Mouse (Mus musculus): ENCODE measurements at regions not wholly inside any gene's neighbourhood (a gene's known extent, or its start where the extent isn't known, plus 50 kb on each side); places are given as distances from the start of the nearest gene placed in this dataset.
"Not testable (repeated sequence)": the region's sequence is repeated elsewhere in the genome, so short reads cannot be mapped to it uniquely, and the experiment has no call there.

- DNase-seq (ENCODE audit: low spot score in 2 of 2), result no peak
Measured at GRCm38 (mm10) chr9:33436459-33436858, 800.4 kb downstream of the Ets1 start.

DNA sequence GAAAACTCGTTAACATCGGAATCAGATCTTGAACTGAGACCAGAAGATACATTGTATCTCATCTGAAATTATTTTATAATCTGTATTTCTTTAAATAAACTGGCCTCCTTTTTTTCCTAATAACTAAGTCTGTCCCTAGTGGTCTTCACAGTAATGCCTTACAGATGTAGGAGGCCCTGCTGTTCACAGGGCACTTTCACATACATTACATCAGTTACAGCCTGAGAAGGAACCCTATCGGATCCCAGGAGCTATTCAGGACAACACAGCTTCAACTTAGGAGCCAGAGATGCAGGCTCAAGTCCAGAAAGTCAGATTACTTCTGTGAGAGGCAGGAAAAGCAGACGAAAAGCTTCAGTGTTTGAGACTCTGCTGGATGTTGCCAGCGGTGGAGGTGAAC, 806.2 kb downstream of the Ets1 start:
- no peak for DNase-seq (ENCODE audit: low spot score in 2 of 2)

DNA sequence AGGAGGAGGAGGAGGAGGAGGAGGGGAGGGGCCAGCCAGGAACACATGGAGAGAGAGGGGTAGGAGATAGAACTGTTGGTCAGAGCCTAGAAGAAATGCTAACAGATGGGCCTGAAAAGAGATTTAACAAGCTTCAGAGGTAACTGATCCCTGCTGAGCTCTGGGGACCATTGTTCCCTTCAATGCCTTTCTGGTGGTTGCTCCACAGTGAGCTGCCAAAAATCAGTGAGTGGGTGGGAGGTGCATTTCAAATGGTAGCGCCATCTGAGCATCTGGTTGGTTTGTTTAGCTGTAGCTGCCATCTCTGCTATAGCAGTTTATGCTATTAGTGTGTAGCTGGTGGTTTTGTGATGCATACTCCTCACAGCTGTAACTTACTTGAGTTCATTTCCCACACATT, 809.9 kb downstream of the Ets1 start:
- no peak for DNase-seq (ENCODE audit: low spot score in 2 of 2)

DNA sequence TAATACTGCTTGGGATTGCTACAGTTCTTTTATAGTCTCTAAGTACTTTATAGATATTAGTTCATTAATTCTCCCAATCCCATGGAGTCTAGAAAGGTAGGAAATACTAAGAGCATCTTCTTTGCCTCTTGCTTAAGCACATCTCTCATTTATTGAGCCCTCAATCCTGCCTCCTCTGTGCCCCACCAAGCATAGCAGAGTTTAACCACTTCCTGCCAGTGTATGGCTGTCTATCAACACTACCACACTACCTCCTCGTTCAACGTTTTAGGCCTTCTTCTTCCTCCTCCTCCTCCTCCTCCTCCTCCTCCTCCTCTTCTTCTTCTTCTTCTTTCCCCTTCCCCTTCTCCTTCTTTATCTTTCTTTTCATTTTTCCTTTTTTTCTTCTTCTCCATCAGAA, 839.1 kb downstream of the Ets1 start:
- DNase-seq (ENCODE audit: low spot score in 2 of 2), result no peak

DNA sequence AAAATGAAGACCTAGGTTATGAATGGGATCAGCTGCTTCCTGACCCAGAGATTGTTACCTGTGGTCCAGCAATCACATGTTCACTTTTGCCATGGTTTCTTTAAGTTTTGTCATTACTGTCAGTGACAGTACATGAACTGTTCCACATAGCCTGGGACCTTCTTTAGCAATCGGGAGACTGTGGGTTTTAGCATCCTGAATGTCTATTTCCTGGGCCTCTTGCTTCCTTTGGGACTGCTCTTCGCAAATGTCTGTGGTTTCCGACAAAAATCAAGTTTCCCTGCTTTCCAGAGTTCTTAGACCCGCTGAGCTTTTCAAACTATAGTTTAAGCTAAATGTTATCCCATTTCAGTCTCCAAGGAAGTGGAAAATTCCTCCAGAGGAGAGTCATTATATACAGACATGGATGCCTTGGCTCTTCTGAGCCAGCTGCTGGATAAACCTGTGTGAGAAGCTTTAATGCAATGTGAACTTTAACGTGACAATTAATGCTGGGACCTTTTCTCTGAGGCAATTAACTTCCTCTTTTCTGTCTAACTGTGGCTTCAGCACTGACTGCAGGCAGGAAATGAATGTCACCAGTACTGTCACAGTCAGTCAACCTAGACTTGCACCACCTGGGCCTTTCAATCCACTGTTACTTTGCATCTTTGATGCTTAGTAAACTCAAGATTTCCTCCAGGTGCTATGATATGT, 847.0 kb downstream of the Ets1 start:
- no peak for DNase-seq (ENCODE audit: low spot score in 2 of 2)

- DNase-seq (ENCODE audit: low spot score in 2 of 2), result no peak
Measured at GRCm38 (mm10) chr9:33483541-33483846, 847.5 kb downstream of the Ets1 start.

GRCm38 (mm10) chr9:33533101-33533810, 897.2 kb downstream of the Ets1 start:
- DNase-seq (ENCODE audit: low spot score in 2 of 2), result no peak

GRCm38 (mm10) chr9:33543301-33543700, 907.3 kb downstream of the Ets1 start:
- no peak for DNase-seq (ENCODE audit: low spot score in 2 of 2)

- no peak for DNase-seq (ENCODE audit: low spot score in 2 of 2)
Measured at GRCm38 (mm10) chr9:33546126-33546737, 910.2 kb downstream of the Ets1 start.

DNA sequence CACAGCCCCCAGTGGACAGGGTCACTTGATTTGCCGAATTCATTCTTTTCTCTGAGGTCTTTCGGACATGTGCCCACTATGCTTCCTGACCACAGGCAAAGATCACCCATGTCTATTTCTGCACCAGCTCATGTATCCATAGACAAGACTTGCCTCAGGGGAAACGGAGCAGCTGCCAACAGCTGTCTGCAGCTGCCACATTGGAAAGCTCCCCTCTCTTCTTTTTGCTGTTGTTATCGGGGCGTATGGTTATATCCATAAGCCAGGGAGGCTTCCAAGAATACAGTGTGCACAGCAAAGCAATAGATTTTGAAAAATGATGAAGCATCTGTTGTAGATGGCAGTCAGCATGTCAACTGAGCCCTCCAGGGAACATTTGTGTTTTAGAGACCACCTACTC, 913.4 kb downstream of the Ets1 start:
- DNase-seq (ENCODE audit: low spot score in 2 of 2), result no peak

DNA sequence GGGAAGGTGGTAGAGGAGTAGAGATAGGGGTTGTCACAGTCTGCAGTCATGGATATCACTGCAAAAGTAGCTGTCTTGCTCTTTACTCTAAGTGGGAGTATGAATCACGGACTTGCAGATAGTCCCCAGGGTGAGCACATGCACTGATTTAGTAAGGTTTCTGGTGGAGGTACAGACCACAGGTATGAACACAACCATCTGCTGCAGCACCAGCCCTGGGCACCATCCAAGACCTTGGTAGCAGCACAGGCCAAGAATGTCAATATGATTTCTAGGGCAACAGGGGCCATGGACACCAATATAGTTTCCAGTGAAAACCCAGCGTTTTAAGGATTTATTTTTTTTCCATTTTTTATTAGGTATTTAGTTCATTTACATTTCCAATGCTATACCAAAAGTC, 913.7 kb upstream of the Kirrel3 start:
- no peak for DNase-seq (ENCODE audit: low spot score in 2 of 2)

GRCm38 (mm10) chr9:33611511-33611910, 874.2 kb upstream of the Kirrel3 start:
- DNase-seq (ENCODE audit: low spot score in 2 of 2), result no peak

- DNase-seq (ENCODE audit: low spot score in 2 of 2), result no peak
Measured at GRCm38 (mm10) chr9:33624378-33624777, 861.3 kb upstream of the Kirrel3 start.

DNA sequence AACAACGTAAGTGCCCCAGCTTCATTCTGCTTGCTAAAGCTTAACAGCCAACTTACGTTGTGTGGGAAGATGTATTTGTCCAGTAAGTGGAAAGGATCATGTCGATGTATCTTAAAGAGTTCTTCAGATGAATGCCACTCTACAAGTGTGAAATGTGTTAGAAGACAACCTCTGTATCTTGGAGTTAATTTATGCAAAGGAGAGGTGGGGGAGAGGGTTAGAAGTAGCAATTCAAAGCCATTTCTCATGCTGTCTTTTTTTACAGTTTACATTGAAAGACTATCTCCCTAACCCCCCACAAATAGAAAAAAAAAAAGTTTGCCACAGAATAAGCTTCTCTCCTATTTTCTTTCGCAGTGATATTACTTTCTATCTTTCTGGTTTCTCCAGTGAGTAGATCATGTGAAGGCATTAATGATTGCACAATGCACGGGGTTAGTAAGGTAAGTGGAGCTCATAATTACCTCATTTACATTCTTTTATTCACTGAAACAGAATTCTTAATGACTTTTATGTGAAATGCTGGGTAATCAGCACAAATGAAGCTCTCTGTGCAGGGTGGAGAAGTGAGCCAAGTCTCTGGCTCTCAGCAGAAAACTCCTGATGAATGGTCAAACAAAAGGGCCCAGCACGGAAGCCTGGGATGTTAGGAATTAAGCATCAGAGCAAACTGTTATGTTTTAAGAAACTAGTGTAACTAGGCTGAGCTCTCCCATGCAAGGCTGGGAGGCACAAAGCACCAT, 855.8 kb upstream of the Kirrel3 start:
- no peak for DNase-seq (ENCODE audit: low spot score in 2 of 2)

GRCm38 (mm10) chr9:33662978-33663377, 822.7 kb upstream of the Kirrel3 start:
- no peak for DNase-seq (ENCODE audit: low spot score in 2 of 2)

GRCm38 (mm10) chr9:33681129-33681528, 804.6 kb upstream of the Kirrel3 start:
- no peak for DNase-seq (ENCODE audit: low spot score in 2 of 2)

- DNase-seq (ENCODE audit: low spot score in 2 of 2), result no peak
Measured at GRCm38 (mm10) chr9:33691731-33692130, 794.0 kb upstream of the Kirrel3 start.

GRCm38 (mm10) chr9:33717614-33718013, 768.1 kb upstream of the Kirrel3 start:
- DNase-seq (ENCODE audit: low spot score in 2 of 2), result no peak

GRCm38 (mm10) chr9:33724811-33725210, 760.9 kb upstream of the Kirrel3 start:
- no peak for DNase-seq (ENCODE audit: low spot score in 2 of 2)

GRCm38 (mm10) chr9:33728058-33728457, 757.6 kb upstream of the Kirrel3 start:
- not testable (repeated sequence) for DNase-seq (ENCODE audit: low spot score in 2 of 2)

DNA sequence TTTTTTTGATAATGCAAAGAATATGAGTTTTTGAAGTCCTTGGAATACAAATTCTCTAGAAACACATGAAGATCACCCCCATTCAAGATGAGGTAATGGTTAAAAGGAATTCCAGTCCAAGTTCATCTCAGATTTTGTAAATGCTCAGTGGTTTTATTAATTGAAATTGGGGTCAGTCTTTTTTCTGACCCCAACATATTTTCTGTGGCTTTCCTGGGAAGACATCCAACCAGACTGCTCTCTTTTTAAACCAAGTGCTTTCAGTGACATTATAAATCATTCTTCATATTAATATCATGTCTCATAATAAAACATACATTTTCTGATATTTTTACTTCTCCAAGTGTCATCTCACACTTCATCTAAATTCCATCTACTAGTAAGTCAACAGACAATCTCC, 725.0 kb upstream of the Kirrel3 start:
- DNase-seq (ENCODE audit: low spot score in 2 of 2), result no peak

DNA sequence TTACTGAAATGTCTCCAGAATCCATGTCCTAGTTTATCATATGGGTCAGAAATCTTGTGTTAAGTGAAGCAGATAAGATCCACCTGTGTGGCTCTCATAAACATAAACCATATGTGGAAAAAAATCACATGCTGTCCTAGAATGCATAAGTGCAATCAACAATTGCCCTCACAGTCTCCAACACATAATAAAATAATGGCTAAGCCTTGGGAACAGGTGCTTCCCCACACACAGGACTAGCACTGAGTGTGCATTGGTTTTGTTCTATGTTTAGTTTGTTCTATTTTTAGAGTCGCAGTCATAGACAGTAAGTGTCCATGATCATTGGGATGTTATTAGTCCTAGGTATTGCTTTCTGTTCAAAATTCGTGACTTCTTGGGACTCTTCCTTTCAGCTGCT, 719.5 kb upstream of the Kirrel3 start:
- no peak for DNase-seq (ENCODE audit: low spot score in 2 of 2)

DNA sequence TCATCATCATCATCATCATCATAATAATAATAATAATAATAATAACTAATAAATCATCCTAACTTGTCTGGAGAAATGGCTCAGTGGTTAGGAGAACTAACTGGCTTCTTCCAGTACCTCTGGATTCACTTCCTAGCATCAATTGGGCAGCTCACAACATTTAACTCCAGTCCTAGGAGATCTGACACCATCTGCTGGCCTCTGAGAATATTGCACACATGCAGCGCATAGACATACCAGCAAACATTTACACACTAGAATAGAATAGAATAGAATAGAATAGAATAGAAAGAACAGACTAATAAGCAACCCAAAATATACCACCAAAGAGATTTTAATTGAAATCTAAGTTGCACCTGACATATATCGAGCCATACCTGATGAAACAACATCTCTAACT, 715.9 kb upstream of the Kirrel3 start:
- no peak for DNase-seq (ENCODE audit: low spot score in 2 of 2)

Measured in spleen, postnatal 14 days (tissue).